Mouse (Mus musculus) liver, embryonic 14.5 days (tissue): ENCODE results near the gene Rnf2. TPM values are rescaled to one million over a fixed set of nuclear protein-coding genes. Genes with fewer than 3 reads are reported as not detected.
A peak's percentile ranks its signal among the peaks of the same experiment; 100 is the strongest.

Experiments used
- ATAC-seq: fragments of 200-750 bp; cut with Nextera tagmentation; 2 replicates; pipeline ENCODE4 v1.8.0; 2017; ENCODE audit warnings: moderate number of reproducible peaks, mild to moderate bottlenecking, moderate library complexity; ENCODE audit not compliant: insufficient read depth
- DNase-seq, 3 experiments: peaks; one replicate each; pipeline ENCODE4 v3.0.0-alpha.2; 2012 to 2013; ENCODE audit warnings: low read depth in 3 of 3, low spot score in 3 of 3
- H3K27ac ChIP-seq: fragments of 300-500 bp; sonication (generic); 2 replicates; pipeline ENCODE4 v1.5.1; 2014; ENCODE audit warnings: moderate library complexity, mild to moderate bottlenecking, control low read depth, inconsistent platforms
- H3K27me3 ChIP-seq: fragments of 300-500 bp; sonication (generic); 2 replicates; pipeline ENCODE4 v1.6.1; 2014; ENCODE audit warnings: mild to moderate bottlenecking, low read length, moderate library complexity; ENCODE audit not compliant: control insufficient read depth, insufficient read depth
- H3K36me3 ChIP-seq: fragments of 300-500 bp; sonication (generic); replicated peaks from 2 replicates; pipeline ENCODE4 v1.6.1; 2014; ENCODE audit warnings: low read depth; ENCODE audit not compliant: control insufficient read depth, insufficient read depth
- H3K4me1 ChIP-seq, 2 experiments: fragments of 200-500 bp in 1 of 2; fragments of 300-500 bp in 1 of 2; sonication (generic) in 1 of 2; replicated peaks; 2 replicates each; pipeline ENCODE4 v1.6.1; 2012 to 2014; ENCODE audit warnings: antibody characterized with exemption in 1 of 2, inconsistent platforms in 1 of 2, low read length in 1 of 2; ENCODE audit not compliant: control insufficient read depth in 2 of 2, insufficient read depth in 2 of 2
- H3K4me2 ChIP-seq: fragments of 300-500 bp; sonication (generic); 2 replicates; pipeline ENCODE4 v1.6.1; 2014; ENCODE audit warnings: low read depth, mild to moderate bottlenecking, control low read depth, moderate library complexity
- H3K4me3 ChIP-seq, 2 experiments: fragments of 200-500 bp in 1 of 2; fragments of 300-500 bp in 1 of 2; sonication (generic) in 1 of 2; 2 replicates each; pipeline ENCODE4 v1.5.1; 2012 to 2014; ENCODE audit warnings: low read depth in 2 of 2, low read length in 2 of 2, mild to moderate bottlenecking in 2 of 2, control low read depth in 1 of 2, inconsistent platforms in 1 of 2, moderate library complexity in 1 of 2; ENCODE audit not compliant: insufficient read depth in 1 of 2
- H3K9ac ChIP-seq: fragments of 300-500 bp; sonication (generic); replicated peaks from 2 replicates; pipeline ENCODE4 v1.6.1; 2014; ENCODE audit warnings: mild to moderate bottlenecking, control low read depth, moderate library complexity
- H3K9me3 ChIP-seq: fragments of 300-500 bp; sonication (generic); 2 replicates; pipeline ENCODE4 v1.6.1; 2016; ENCODE audit warnings: low read length, mixed read lengths; ENCODE audit not compliant: control insufficient read depth
- CTCF ChIP-seq: IDR thresholded peaks from 2 replicates; pipeline ENCODE4 v1.5.1; 2016; ENCODE audit warnings: antibody characterized with exemption, low read depth, control low read depth
- EP300 ChIP-seq: IDR thresholded peaks from 2 replicates; pipeline ENCODE4 v1.6.1; 2016; ENCODE audit warnings: antibody characterized with exemption, low read depth
- WGBS: fragments of 180-500 bp; shearing (Covaris S2); extraction: QIAGEN DNeasy Blood & Tissue Kit; methylation state at CpG from one replicate; pipeline ENCODE4 v1.1.7; 2014; ENCODE audit not compliant: insufficient replicate concordance; 5-methylcytosine and 5-hydroxymethylcytosine counted together
- polyA plus RNA-seq, 2 experiments: library from polyadenylated mRNA; depleted of rRNA in 1 of 2; stranded (reverse) in 1 of 2; unstranded in 1 of 2; fragments of >200 nt; fragmentation: Nextera tagmentation in 1 of 2; extraction: Ambion mirVana in 1 of 2; gene quantifications; 2 replicates each; pipeline versions ENCODE4 v1.2.1 to v1.2.3; 2012 to 2014

Rnf2 gene
- polyA plus RNA-seq, 2 experiments = 16.0 to 18.6 TPM

DNA sequence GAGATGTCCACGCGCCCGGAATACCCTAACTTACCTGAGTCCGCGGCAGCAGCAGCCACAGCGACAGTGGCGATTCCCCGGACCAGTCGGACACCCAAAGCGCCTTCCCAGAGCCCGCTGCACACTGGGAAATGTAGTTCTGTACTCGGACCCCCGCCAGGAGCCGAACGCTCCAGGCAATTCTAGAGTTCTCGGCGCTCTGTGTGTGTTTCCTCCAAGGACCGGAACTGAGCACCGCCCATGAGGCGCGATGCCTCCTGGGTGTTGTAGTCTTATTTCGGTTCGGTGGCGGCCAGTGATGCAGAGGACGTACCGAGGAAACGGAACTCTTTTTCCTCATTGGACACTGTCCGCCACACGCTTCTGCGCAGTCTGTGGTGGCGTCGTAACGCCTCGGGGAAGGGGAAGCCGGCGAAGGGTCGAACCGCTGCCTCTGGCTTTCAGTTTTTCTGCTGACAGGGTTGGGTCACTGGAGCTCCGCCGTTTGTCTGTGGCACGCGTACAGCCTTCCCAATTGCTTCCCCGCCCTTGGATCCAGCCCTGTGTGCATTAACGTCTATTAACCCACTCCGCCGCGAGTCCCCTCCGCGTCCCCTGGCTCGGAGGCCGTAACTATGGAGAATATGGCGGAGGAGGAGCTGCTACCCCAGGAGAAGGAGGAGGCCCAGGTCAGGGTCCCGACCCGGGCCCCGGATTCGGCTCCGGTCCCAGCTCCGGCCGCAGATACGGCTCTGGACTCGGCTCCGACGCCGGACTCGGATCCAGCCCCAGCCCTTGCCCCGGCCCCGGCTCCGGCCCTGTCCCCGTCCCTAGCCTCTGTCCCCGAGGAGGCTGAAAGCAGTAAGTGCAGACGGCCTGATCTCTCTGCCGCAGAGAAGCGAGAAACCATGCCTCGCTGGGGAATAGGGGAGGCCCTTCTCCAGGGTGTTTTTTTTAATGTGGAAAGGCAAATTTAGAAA lies 72.2 kb downstream of the Rnf2 start, which contains the start of the genes Swt1 and Trmt1l:
TSS of gene Swt1 (minus strand) at position 193 of the 959 bp plus-strand sequence.
TSS of gene Trmt1l (plus strand) at position 280 of the 959 bp plus-strand sequence.
- H3K4me2 ChIP-seq = peak within 1 kb of the TSS; percentile 94
- 0 out of 2 replicates have a peak, but pooled peaks have one; percentile 13 for TF ChIP-seq CTCF
- no peak for TF ChIP-seq EP300
- peak within 1 kb of the TSS; percentile 83 to 88 for H3K4me3 ChIP-seq
- H3K9me3 ChIP-seq = no peaks in the 10 kb centered on the region
- ATAC-seq = peak; percentile 99
- no peaks in the 10 kb centered on the region for H3K27me3 ChIP-seq
- WGBS = under 1% methylated on average over 74 of the region's 74 CpGs
- no peaks in the 10 kb centered on the region; the same call in 1 of the 2 replicates for H3K36me3 ChIP-seq
- H3K27ac ChIP-seq = peak within 1 kb of the TSS; percentile 80
- peak; percentile 94 to 97 (median 97) for DNase-seq
- peak within 1 kb of the TSS; percentile 89 for H3K9ac ChIP-seq
- H3K4me1 ChIP-seq = peaks cover 10% of the 10 kb centered on the region in 2 experiments; a peak in 3 of 4 replicates

DNA sequence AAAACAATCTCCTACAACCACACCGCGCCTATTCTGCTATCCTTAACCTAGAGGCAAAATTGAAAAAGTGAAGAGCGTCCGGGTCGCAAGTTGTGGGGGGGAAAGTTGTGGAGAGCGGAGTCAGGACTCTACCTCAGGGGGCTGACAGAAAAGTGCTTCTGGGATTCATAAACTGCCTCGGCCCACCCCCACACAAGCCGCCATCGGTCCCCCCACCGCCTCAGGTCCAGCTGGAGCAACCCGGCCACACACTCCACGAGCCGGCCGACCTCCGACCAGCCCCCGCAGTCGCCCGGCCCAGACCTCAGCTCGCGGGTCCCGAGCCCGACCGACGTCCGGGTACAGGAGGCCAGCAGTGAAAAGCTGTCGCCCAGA lies 72.9 kb downstream of the Rnf2 start:
- ATAC-seq = peak; percentile 40
- H3K4me3 ChIP-seq = peak overlapping the region; percentile 83 to 88

DNA sequence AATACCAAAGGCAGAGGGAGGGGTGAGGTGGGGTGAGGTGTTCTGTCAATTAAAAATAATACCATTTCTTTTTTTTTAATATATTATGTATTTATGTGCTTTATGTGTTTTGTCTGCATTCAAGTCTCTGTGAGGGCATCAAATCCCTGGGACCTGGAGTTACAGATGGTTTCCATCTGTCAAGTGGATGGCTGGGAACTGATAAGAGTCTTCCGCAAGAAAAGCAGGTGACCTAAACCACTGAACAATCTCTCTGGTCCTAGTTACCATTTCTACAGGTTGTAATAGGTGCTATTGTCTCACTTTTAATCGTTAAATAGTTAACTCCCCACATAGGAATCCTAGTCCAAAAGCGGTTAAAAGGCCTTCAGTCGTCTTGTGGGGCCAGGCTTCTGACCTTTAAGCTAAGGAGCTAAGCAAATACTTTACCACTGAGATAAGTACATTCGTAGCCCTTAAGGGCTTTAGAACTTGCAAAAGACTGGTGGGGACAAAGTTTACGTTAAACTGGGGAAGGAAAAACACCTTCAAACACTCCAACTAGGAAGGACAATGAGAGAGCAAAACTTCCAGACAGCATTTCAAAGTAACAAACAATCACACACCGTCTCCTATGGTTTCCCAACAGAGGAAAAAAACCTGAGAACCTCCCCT lies 73.7 kb downstream of the Rnf2 start:
- TF ChIP-seq EP300 (0 out of 2 replicates have a peak, but pooled peaks have one; percentile 25), CTCF (no peak)
- Histone ChIP-seq H3K27me3 (no peaks in the 10 kb centered on the region), H3K36me3 (no peaks in the 10 kb centered on the region), H3K4me2 (peak overlapping the region; percentile 94), H3K27ac (peak overlapping the region; percentile 80), H3K4me3 (peak overlapping the region; percentile 83 to 88), H3K4me1 (peaks cover 10 to 11% of the 10 kb centered on the region in 2 experiments; a peak in 3 of 4 replicates), H3K9ac (peak overlapping the region; percentile 89), H3K9me3 (no peaks in the 10 kb centered on the region)
- 10% methylated on average over 7 of the region's 7 CpGs for WGBS
- ATAC-seq (no peak), DNase-seq (peak; percentile 17 to 52 (median 49))

More for the DNA sequence above, 72.9 kb downstream of the Rnf2 start:
- Histone ChIP-seq H3K4me2 (peak overlapping the region; percentile 94), H3K9me3 (no peaks in the 10 kb centered on the region), H3K36me3 (no peaks in the 10 kb centered on the region; the same call in 1 of the 2 replicates), H3K9ac (peak overlapping the region; percentile 89), H3K4me1 (peaks cover 10% of the 10 kb centered on the region in 2 experiments; a peak in 3 of 4 replicates), H3K27me3 (no peaks in the 10 kb centered on the region), H3K27ac (peak overlapping the region; percentile 80)
- peak in 2 of 3 experiments; percentile 7 to 28 for DNase-seq
- WGBS = under 1% methylated on average over 26 of the region's 26 CpGs
- TF ChIP-seq CTCF (no peak), EP300 (no peak)

GRCm38 (mm10) chr1:151422178-151422577 lies 78.6 kb downstream of the Rnf2 start:
- no peaks in the 10 kb centered on the region for H3K27me3 ChIP-seq
- 26% methylated on average over 3 of the region's 3 CpGs for WGBS
- ATAC-seq (no peak), DNase-seq (no peak)
- no peak overlapping the region for H3K27ac ChIP-seq
- no peak overlapping the region for H3K9ac ChIP-seq
- H3K4me3 ChIP-seq = no peak overlapping the region
- H3K9me3 ChIP-seq = no peaks in the 10 kb centered on the region
- no peak for TF ChIP-seq CTCF
- no peak for TF ChIP-seq EP300
- no peak overlapping the region for H3K4me2 ChIP-seq
- peaks cover 5 to 6% of the 10 kb centered on the region in 2 experiments; a peak in 3 of 4 replicates for H3K4me1 ChIP-seq
- H3K36me3 ChIP-seq = peaks cover 12% of the 10 kb centered on the region
